Mouse (Mus musculus) C2C12 (cell line): Measurements from ENCODE around the gene Tnip1. TPM values are rescaled to one million over a fixed set of nuclear protein-coding genes. Genes with fewer than 3 reads are reported as not detected.

Experiments used
- H3K27me3 ChIP-seq: one replicate; pipeline ENCODE4 v1.6.1; 2011; ENCODE audit not compliant: control insufficient read depth, insufficient read depth, insufficient read length
- H3K36me3 ChIP-seq: one replicate; pipeline ENCODE4 v1.6.1; 2011; ENCODE audit not compliant: control insufficient read depth, insufficient read depth
- H3K4me3 ChIP-seq: one replicate; pipeline ENCODE4 v1.5.1; 2011; ENCODE audit warnings: mild to moderate bottlenecking, control low read depth; ENCODE audit not compliant: poor library complexity, insufficient read depth, severe bottlenecking
- H3K79me2 ChIP-seq: one replicate; pipeline ENCODE4 v1.6.1; 2011; ENCODE audit not compliant: control insufficient read depth, insufficient read depth
- H3K79me3 ChIP-seq: one replicate; pipeline ENCODE4 v1.6.1; 2011; ENCODE audit warnings: low read depth, control low read depth
- H3ac ChIP-seq: one replicate; pipeline ENCODE3; 2011; ENCODE audit warnings: low read depth; ENCODE audit not compliant: control insufficient read depth, insufficient read length
- CEBPB ChIP-seq: IDR thresholded peaks from one replicate; pipeline ENCODE4 v1.6.1; 2011; ENCODE audit warnings: low read depth, mild to moderate bottlenecking, control low read depth, moderate library complexity
- CTCF ChIP-seq: IDR thresholded peaks from one replicate; pipeline ENCODE4 v1.5.1; 2011; ENCODE audit not compliant: control insufficient read depth, insufficient read depth, insufficient read length
- FOSL1 ChIP-seq: IDR thresholded peaks from one replicate; pipeline ENCODE4 v1.8.0; 2011; ENCODE audit warnings: mild to moderate bottlenecking, low read length; ENCODE audit not compliant: poor library complexity, insufficient read depth, severe bottlenecking
- MAX ChIP-seq: IDR thresholded peaks from one replicate; pipeline ENCODE4 v1.6.1; 2011; ENCODE audit warnings: mild to moderate bottlenecking, control low read depth
- MYOD1 ChIP-seq: IDR thresholded peaks from one replicate; pipeline ENCODE4 v1.6.1; 2011; ENCODE audit warnings: low read depth; ENCODE audit not compliant: control insufficient read depth, insufficient read length
- MYOG ChIP-seq: IDR thresholded peaks from one replicate; pipeline ENCODE4 v1.6.1; 2011; ENCODE audit not compliant: control insufficient read depth, insufficient read length; ENCODE audit errors: extremely low read depth
- USF1 ChIP-seq: IDR thresholded peaks from one replicate; pipeline ENCODE4 v1.6.1; 2011; ENCODE audit warnings: low read depth, mild to moderate bottlenecking, control low read depth, moderate library complexity
- polyA plus RNA-seq: library from polyadenylated mRNA; unstranded; fragments of >200 nt; fragmentation: generic; extraction: Trizol; gene quantifications from one replicate; pipeline ENCODE4 v1.2.1, GENCODE M21; 2012; ENCODE audit warnings: missing spikeins

Tnip1 gene
- polyA plus RNA-seq, 1 experiment: 18.8 TPM

- H3K79me2 ChIP-seq: peaks cover 44% of the 10 kb centered on the region
- H3K27me3 ChIP-seq: no peaks in the 10 kb centered on the region
- peaks cover 32% of the 10 kb centered on the region for H3K79me3 ChIP-seq
- no peak overlapping the region for H3K4me3 ChIP-seq
- TF ChIP-seq MYOG: no peak
- no peak for TF ChIP-seq USF1
- no peak for TF ChIP-seq CTCF
- H3K36me3 ChIP-seq: peaks cover 64% of the 10 kb centered on the region
- no peak overlapping the region for H3ac ChIP-seq
These were observed 93.4 kb downstream of the Tnip1 start for GRCm38 (mm10) chr11:54869318-54869717.

- peaks cover 44% of the 10 kb centered on the region for H3K79me2 ChIP-seq
- H3K27me3 ChIP-seq: no peaks in the 10 kb centered on the region
- TF ChIP-seq FOSL1 (no peak), CEBPB (no peak), MYOD1 (no peak), USF1 (no peak), MAX (no peak), MYOG (no peak), CTCF (no peak)
- H3K79me3 ChIP-seq: peaks cover 32% of the 10 kb centered on the region
- H3K36me3 ChIP-seq: peaks cover 55% of the 10 kb centered on the region
- no peak overlapping the region for H3K4me3 ChIP-seq
- no peak overlapping the region for H3ac ChIP-seq
These were observed 94.3 kb downstream of the Tnip1 start for GRCm38 (mm10) chr11:54868445-54868844.

GRCm38 (mm10) chr11:54867903-54868434, 94.7 kb downstream of the Tnip1 start:
- H3K36me3 ChIP-seq: peaks cover 51% of the 10 kb centered on the region
- H3K79me2 ChIP-seq: peaks cover 44% of the 10 kb centered on the region
- H3K4me3 ChIP-seq: no peak overlapping the region
- no peak for TF ChIP-seq CEBPB
- no peak overlapping the region for H3ac ChIP-seq
- H3K27me3 ChIP-seq: no peaks in the 10 kb centered on the region
- peaks cover 32% of the 10 kb centered on the region for H3K79me3 ChIP-seq

GRCm38 (mm10) chr11:54867049-54867385, 95.7 kb downstream of the Tnip1 start:
- Histone ChIP-seq H3ac (peak overlapping the region; percentile 99), H3K27me3 (no peaks in the 10 kb centered on the region)
- TF ChIP-seq MYOD1: no peak
- TF ChIP-seq CEBPB: no peak
- TF ChIP-seq MAX: no peak
- no peak for TF ChIP-seq MYOG
- no peak for TF ChIP-seq FOSL1
- no peak for TF ChIP-seq CTCF
- no peak for TF ChIP-seq USF1

GRCm38 (mm10) chr11:54866119-54867048, 96.3 kb downstream of the Tnip1 start, which contains the start of gene Hint1:
TSS of gene Hint1 (plus strand) at chr11:54866383.
- peak within 1 kb of the TSS; percentile 99 for H3ac ChIP-seq
- H3K79me2 ChIP-seq: peaks cover 44% of the 10 kb centered on the region
- peaks cover 32% of the 10 kb centered on the region for H3K79me3 ChIP-seq
- peak within 1 kb of the TSS; percentile 84 for H3K4me3 ChIP-seq
- TF ChIP-seq MYOD1 (no peak), FOSL1 (no peak), CEBPB (no peak), CTCF (peak; percentile 19), MYOG (no peak), MAX (peak; percentile 91), USF1 (no peak)
- H3K27me3 ChIP-seq: no peaks in the 10 kb centered on the region
- H3K36me3 ChIP-seq: peaks cover 35% of the 10 kb centered on the region

More at GRCm38 (mm10) chr11:54867049-54867385, 95.7 kb downstream of the Tnip1 start:
- peaks cover 32% of the 10 kb centered on the region for H3K79me3 ChIP-seq
- H3K79me2 ChIP-seq: peaks cover 44% of the 10 kb centered on the region
- peak overlapping the region; percentile 84 for H3K4me3 ChIP-seq
- H3K36me3 ChIP-seq: peaks cover 42% of the 10 kb centered on the region
